27 mouse cellular contexts compared by ENCODE assay signal in the genomic region with DNA sequence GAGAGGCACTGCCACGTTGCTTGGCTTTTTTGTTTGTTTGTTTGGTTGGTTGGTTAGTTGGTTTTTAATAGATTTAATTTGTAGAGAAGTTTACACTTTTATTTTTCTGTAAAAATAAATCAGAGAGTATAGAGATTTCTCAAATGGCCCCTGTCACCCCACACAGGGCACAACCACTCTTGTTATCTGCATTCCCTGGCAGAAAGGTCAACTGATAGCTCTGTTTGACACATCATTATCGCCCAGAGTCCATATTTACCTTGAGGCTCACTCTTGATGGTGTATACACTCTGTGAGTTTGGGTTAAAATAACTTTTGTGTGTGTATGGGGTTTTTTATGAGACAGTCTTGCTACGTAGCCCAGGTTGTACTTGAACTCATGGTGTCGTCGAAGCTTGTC. TPM values are rescaled to one million over a fixed set of nuclear protein-coding genes. Genes with fewer than 3 reads are reported as not detected.
DNase-seq lines count a peak whose midpoint lies in the region; ATAC-seq and TF ChIP-seq lines count a peak whose summit lies in the region.
"Had no signal": no experiment of that assay in that cellular context is flagged by ENCODE, and none has a peak within 500 bp of the region (broad histone marks: within the 10 kb centered on the region; RNA-seq: fewer than 3 reads in every experiment).

No protein-coding gene starts in this region.

- no peak overlapping the region for H3K4me2 ChIP-seq in liver, postnatal 0 days (ENCODE audit: low read depth, low read length)
- no peak overlapping the region for H3K4me2 ChIP-seq in midbrain, embryonic 11.5 days
- H3K4me2 ChIP-seq in midbrain, embryonic 13.5 days (replicated peaks): no peak overlapping the region

- ATAC-seq in liver, postnatal 0 days: peak; percentile 67
- no peak for ATAC-seq in midbrain, embryonic 11.5 days (ENCODE audit: low FRiP score)
- ATAC-seq in midbrain, embryonic 13.5 days: no peak
- ATAC-seq: activated CD4-positive, CD25-positive, alpha-beta regulatory T cell, adult 4 months; CD4-positive, CD25-positive, alpha-beta regulatory T cell, adult 4 months; Patski had no signal

- H3K36me3 ChIP-seq in heart, adult 2 months (ENCODE audit: control insufficient read depth, insufficient read depth, low read length): no peaks in the 10 kb centered on the region
- H3K36me3 ChIP-seq in liver, postnatal 0 days (replicated peaks; ENCODE audit: insufficient read depth, low read length): no peaks in the 10 kb centered on the region
- H3K36me3 ChIP-seq in midbrain, embryonic 11.5 days (ENCODE audit: control insufficient read depth, insufficient read depth, low read length): no peaks in the 10 kb centered on the region
- H3K36me3 ChIP-seq in midbrain, embryonic 13.5 days: no peaks in the 10 kb centered on the region
- H3K36me3 ChIP-seq: G1E had no signal

- peaks cover under 1% of the 10 kb centered on the region for H3K4me1 ChIP-seq in heart, adult 2 months (ENCODE audit: control insufficient read depth, insufficient read depth, low read length)
- H3K4me1 ChIP-seq in liver, postnatal 0 days (ENCODE audit: insufficient read depth): peaks cover 3% of the 10 kb centered on the region; the same call in 1 of the 2 replicates
- peaks cover 3% of the 10 kb centered on the region; the same call in 1 of the 2 replicates for H3K4me1 ChIP-seq in midbrain, embryonic 11.5 days (ENCODE audit: control insufficient read depth, insufficient read depth, low read length)
- peaks cover 1% of the 10 kb centered on the region for H3K4me1 ChIP-seq in midbrain, embryonic 13.5 days (replicated peaks)

- no peaks in the 10 kb centered on the region for H3K9me3 ChIP-seq in liver, postnatal 0 days (ENCODE audit: low read length)
- no peaks in the 10 kb centered on the region for H3K9me3 ChIP-seq in midbrain, embryonic 11.5 days (ENCODE audit: control insufficient read depth, low read length)
- H3K9me3 ChIP-seq in midbrain, embryonic 13.5 days: no peaks in the 10 kb centered on the region
- H3K9me3 ChIP-seq: G1E had no signal

- no peaks in the 10 kb centered on the region for H3K27me3 ChIP-seq in heart, adult 2 months (ENCODE audit: control insufficient read depth, insufficient read depth, low read length)
- H3K27me3 ChIP-seq in liver, postnatal 0 days (ENCODE audit: insufficient read depth, low read length): peaks cover 25% of the 10 kb centered on the region
- no peaks in the 10 kb centered on the region for H3K27me3 ChIP-seq in midbrain, embryonic 11.5 days (ENCODE audit: control insufficient read depth, insufficient read depth, low read length)
- H3K27me3 ChIP-seq in midbrain, embryonic 13.5 days: no peaks in the 10 kb centered on the region; the same call in 1 of the 2 replicates
- H3K27me3 ChIP-seq: Patski had no signal

- WGBS in heart, adult 2 months: 79% methylated on average over 5 of the region's 5 CpGs
- WGBS in liver, postnatal 0 days (ENCODE audit: insufficient replicate concordance): 64% methylated on average over 5 of the region's 5 CpGs
- 81% methylated on average over 5 of the region's 5 CpGs for WGBS in midbrain, embryonic 11.5 days
- 88% methylated on average over 5 of the region's 5 CpGs for WGBS in midbrain, embryonic 13.5 days

- intact Hi-C loops in heart, adult 2 months (cut with DNase I): no loop called here

- DNase-seq in heart, adult 11 months: peak; percentile 27
- DNase-seq in heart, adult 2 months: no peak
- no peak for DNase-seq in liver, postnatal 0 days
- no peak for DNase-seq in liver
- DNase-seq in midbrain, embryonic 11.5 days (ENCODE audit: low spot score, missing footprints): peak; percentile 61
- DNase-seq: adrenal gland, adult 2 months; adrenal gland, adult 8-10 months; adrenal gland, postnatal 10 days; adrenal gland, postnatal 14 days; adrenal gland, postnatal 25 days; adrenal gland, postnatal 36 days; B cell, adult 2 months; cerebellum, adult 11 months; cerebellum, adult 11-12 months; cerebellum, adult 18-20 months had no signal

- TF ChIP-seq EP300 in heart, adult 2 months (IDR thresholded peaks at IDR 0.05; ENCODE audit: insufficient read depth, low read depth, low read length): no peak
- no peak for TF ChIP-seq EP300 in liver, postnatal 0 days (IDR thresholded peaks at IDR 0.05; ENCODE audit: low read depth)

- no peak overlapping the region for H3K27ac ChIP-seq in heart, adult 2 months
- no peak overlapping the region for H3K27ac ChIP-seq in liver, postnatal 0 days (ENCODE audit: low read depth)
- no peak overlapping the region for H3K27ac ChIP-seq in midbrain, embryonic 11.5 days (ENCODE audit: low read depth, low read length)
- no peak overlapping the region for H3K27ac ChIP-seq in midbrain, embryonic 13.5 days

- no peak for TF ChIP-seq CTCF in heart, adult 2 months (IDR thresholded peaks at IDR 0.05)
- TF ChIP-seq CTCF in liver, postnatal 0 days (IDR thresholded peaks at IDR 0.05; ENCODE audit: low read depth): no peak

- TF ChIP-seq POLR2A in heart, adult 2 months (IDR thresholded peaks at IDR 0.05; ENCODE audit: insufficient read depth, low read depth, low read length): no peak

- no peak overlapping the region for H3K9ac ChIP-seq in heart, adult 2 months (ENCODE audit: low read depth, low read length)
- H3K9ac ChIP-seq in liver, postnatal 0 days (replicated peaks): no peak overlapping the region
- no peak overlapping the region for H3K9ac ChIP-seq in midbrain, embryonic 11.5 days (ENCODE audit: low read length)
- H3K9ac ChIP-seq in midbrain, embryonic 13.5 days (replicated peaks): no peak overlapping the region

- H3K4me3 ChIP-seq in heart, adult 2 months: no peak overlapping the region
- no peak overlapping the region for H3K4me3 ChIP-seq in liver, postnatal 0 days (ENCODE audit: low read depth, low read length)
- H3K4me3 ChIP-seq in midbrain, embryonic 11.5 days (ENCODE audit: low read depth, low read length): no peak overlapping the region
- H3K4me3 ChIP-seq in midbrain, embryonic 13.5 days (replicated peaks): no peak overlapping the region

- H3K79me2 ChIP-seq in heart, adult 2 months (replicated peaks; ENCODE audit: control insufficient read depth, insufficient read depth, low read length): no peaks in the 10 kb centered on the region

RNA-seq across cellular contexts. Expression of gene Atf3, which starts 0.7 kb away (rescaled TPM):
- 10 to 100 TPM; 11.0 to 11.5 TPM for total RNA-seq in heart, adult 2 months (2021)
- polyA plus RNA-seq in heart, adult 2 months (2012; rRNA removed): 3.6 and 7.1 TPM in 2 replicates
- polyA plus RNA-seq in liver, postnatal 0 days (2015; fragmentation: Nextera tagmentation; extraction: Ambion mirVana): 1.00 and 1.3 TPM in 2 replicates
- 3.8 and 4.6 TPM in 2 replicates for polyA plus RNA-seq in midbrain, embryonic 11.5 days (2014; fragmentation: Nextera tagmentation; extraction: Ambion mirVana)
- polyA plus RNA-seq in midbrain, embryonic 13.5 days (2015; fragmentation: Nextera tagmentation; extraction: Ambion mirVana): 0.83 and 1.2 TPM in 2 replicates
- polyA plus RNA-seq: activated CD4-positive, CD25-positive, alpha-beta regulatory T cell, adult 4 months; CD4-positive, CD25-positive, alpha-beta regulatory T cell, adult 4 months; G1E had no signal

RNA-seq across cellular contexts. Expression of gene Fam71a, which starts 54.0 kb away (rescaled TPM):
- not detected for total RNA-seq in heart, adult 2 months (2021)
- polyA plus RNA-seq in heart, adult 2 months (2012; rRNA removed): not detected in 2 replicates
- polyA plus RNA-seq in liver, postnatal 0 days (2015; fragmentation: Nextera tagmentation; extraction: Ambion mirVana): not detected in 2 replicates
- not detected in 2 replicates for polyA plus RNA-seq in midbrain, embryonic 11.5 days (2014; fragmentation: Nextera tagmentation; extraction: Ambion mirVana)
- not detected in 2 replicates for polyA plus RNA-seq in midbrain, embryonic 13.5 days (2015; fragmentation: Nextera tagmentation; extraction: Ambion mirVana)
- total RNA-seq: adrenal gland, adult 18-20 months; adrenal gland, adult 2 months; adrenal gland, adult 8-10 months; adrenal gland, postnatal 10 days; adrenal gland, postnatal 14 days; adrenal gland, postnatal 25 days; adrenal gland, postnatal 36 days; adrenal gland, postnatal 4 days; CH12.LX; ES-E14; MEL had no signal
- polyA plus RNA-seq: activated CD4-positive, CD25-positive, alpha-beta regulatory T cell, adult 4 months; adrenal gland, adult 2 months; brain, embryonic 14.5 days; C2C12; CD4-positive, CD25-positive, alpha-beta regulatory T cell, adult 4 months; G1E had no signal

Comparison
In these comparisons a context has a peak if more than half of its experiments do, and no peak if none do; other contexts are left out.
1. DNase-seq: peak in heart, adult 11 months (single experiment) and midbrain, embryonic 11.5 days (single experiment); none in heart, adult 2 months (0 of 2), liver, postnatal 0 days (single experiment) and liver (single experiment).